Mouse (Mus musculus) cerebellum, postnatal 14 days (tissue): ENCODE measurements around the gene Slc25a24.

ENCODE experiments used
- DNase-seq, 2 experiments: peaks; one replicate each; pipeline ENCODE4 v3.0.0; 2021; ENCODE audit warnings: mixed read lengths in 2 of 2

Gene Slc25a24

GRCm38 (mm10) chr3:109171070-109171778 is 48.3 kb downstream of the Slc25a24 start:
- peak; percentile 80 to 81 for DNase-seq

GRCm38 (mm10) chr3:109174394-109174793 is 51.4 kb downstream of the Slc25a24 start:
- no peak for DNase-seq

GRCm38 (mm10) chr3:109178705-109179104 is 55.8 kb downstream of the Slc25a24 start:
- DNase-seq: no peak

- DNase-seq: no peak
Observed at GRCm38 (mm10) chr3:109179528-109180076, 56.7 kb downstream of the Slc25a24 start.

GRCm38 (mm10) chr3:109196166-109196565 is 73.2 kb downstream of the Slc25a24 start:
- no peak for DNase-seq

GRCm38 (mm10) chr3:109199280-109199679 is 76.3 kb downstream of the Slc25a24 start:
- no peak for DNase-seq

- no peak for DNase-seq
Observed at GRCm38 (mm10) chr3:109212322-109212721, 89.4 kb downstream of the Slc25a24 start.

- DNase-seq: no peak
Observed at GRCm38 (mm10) chr3:109216352-109216751, 93.4 kb downstream of the Slc25a24 start.
